Mouse (Mus musculus) limb, embryonic 11.5 days (tissue): ENCODE results near the gene Ptprg. TPM values are rescaled to one million over a fixed set of nuclear protein-coding genes. Genes with fewer than 3 reads are reported as not detected.

ENCODE experiments used
- ATAC-seq: fragments of 200-750 bp; cut with Nextera tagmentation; 2 replicates; pipeline ENCODE4 v1.8.0; 2017; ENCODE audit warnings: low read depth; ENCODE audit not compliant: insufficient number of reproducible peaks, low FRiP score, low TSS enrichment
- DNase-seq: peaks from one replicate; pipeline ENCODE4 v3.0.0-alpha.2; 2015; ENCODE audit warnings: low spot score
- H3K27ac ChIP-seq: fragments of 300-500 bp; sonication (generic); replicated peaks from 2 replicates; pipeline ENCODE4 v1.5.1; 2014; ENCODE audit warnings: low read depth, mild to moderate bottlenecking, low read length
- H3K27me3 ChIP-seq: fragments of 300-500 bp; sonication (generic); 2 replicates; pipeline ENCODE4 v1.6.1; 2014; ENCODE audit warnings: mild to moderate bottlenecking, low read length, mixed read lengths; ENCODE audit not compliant: control insufficient read depth, insufficient read depth
- H3K36me3 ChIP-seq: fragments of 300-500 bp; sonication (generic); 2 replicates; pipeline ENCODE4 v1.6.1; 2014; ENCODE audit warnings: mild to moderate bottlenecking, low read length, moderate library complexity, mixed read lengths; ENCODE audit not compliant: control insufficient read depth, insufficient read depth
- H3K4me1 ChIP-seq: fragments of 300-500 bp; sonication (generic); 2 replicates; pipeline ENCODE4 v1.6.1; 2014; ENCODE audit warnings: low read length, mixed read lengths; ENCODE audit not compliant: control insufficient read depth, insufficient read depth
- H3K4me2 ChIP-seq: fragments of 300-500 bp; sonication (generic); 2 replicates; pipeline ENCODE4 v1.6.1; 2014; ENCODE audit warnings: low read depth, mild to moderate bottlenecking, moderate library complexity; ENCODE audit not compliant: severe bottlenecking
- H3K4me3 ChIP-seq: fragments of 300-500 bp; sonication (generic); 2 replicates; pipeline ENCODE4 v1.5.1; 2014; ENCODE audit warnings: low read depth, low read length
- H3K9ac ChIP-seq: fragments of 300-500 bp; sonication (generic); 2 replicates; pipeline ENCODE4 v1.6.1; 2014; ENCODE audit warnings: mild to moderate bottlenecking, low read length
- H3K9me3 ChIP-seq: fragments of 300-500 bp; sonication (generic); 2 replicates; pipeline ENCODE4 v1.6.1; 2016; ENCODE audit warnings: low read length; ENCODE audit not compliant: control insufficient read depth
- WGBS: fragments of 180-500 bp; shearing (Covaris S2); extraction: QIAGEN DNeasy Blood & Tissue Kit; methylation state at CpG from one replicate; pipeline ENCODE4 v1.1.7; 2014; 5-methylcytosine and 5-hydroxymethylcytosine counted together
- polyA plus RNA-seq: library from polyadenylated mRNA; unstranded; fragments of >200 nt; fragmentation: Nextera tagmentation; extraction: Ambion mirVana; gene quantifications from 2 replicates; pipeline ENCODE4 v1.2.1, GENCODE M21; 2014

Ptprg gene
- polyA plus RNA-seq, 1 experiment from 2014 or later = 33.8 TPM

DNA sequence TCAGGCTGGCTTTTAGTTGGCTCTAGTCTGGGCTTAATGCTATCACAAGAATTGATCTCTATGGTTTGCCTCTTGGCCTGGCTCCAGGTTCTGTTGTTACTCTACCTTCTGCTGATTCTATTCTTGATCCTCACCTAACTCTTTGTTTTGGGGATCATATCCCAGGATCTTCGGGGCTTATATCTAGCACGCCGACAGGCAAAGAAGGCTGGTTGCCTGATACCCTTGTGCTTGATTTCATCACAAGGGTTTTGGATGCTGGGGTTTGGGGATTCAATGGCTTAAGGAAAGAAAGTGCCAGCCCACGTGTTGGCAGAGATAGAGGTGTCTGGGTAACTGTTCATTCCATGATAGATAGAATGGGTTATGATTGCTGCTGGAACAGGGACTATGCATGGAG lies 164.9 kb downstream of the Ptprg start:
- no peaks in the 10 kb centered on the region for H3K4me1 ChIP-seq
- no peaks in the 10 kb centered on the region for H3K27me3 ChIP-seq
- no peak overlapping the region for H3K9ac ChIP-seq
- H3K4me2 ChIP-seq = no peak overlapping the region
- ATAC-seq (no peak), DNase-seq (no peak)
- H3K9me3 ChIP-seq = no peaks in the 10 kb centered on the region
- no peaks in the 10 kb centered on the region for H3K36me3 ChIP-seq
- WGBS = 89% methylated on average over 4 of the region's 4 CpGs
- no peak overlapping the region for H3K4me3 ChIP-seq
- H3K27ac ChIP-seq = no peak overlapping the region

DNA sequence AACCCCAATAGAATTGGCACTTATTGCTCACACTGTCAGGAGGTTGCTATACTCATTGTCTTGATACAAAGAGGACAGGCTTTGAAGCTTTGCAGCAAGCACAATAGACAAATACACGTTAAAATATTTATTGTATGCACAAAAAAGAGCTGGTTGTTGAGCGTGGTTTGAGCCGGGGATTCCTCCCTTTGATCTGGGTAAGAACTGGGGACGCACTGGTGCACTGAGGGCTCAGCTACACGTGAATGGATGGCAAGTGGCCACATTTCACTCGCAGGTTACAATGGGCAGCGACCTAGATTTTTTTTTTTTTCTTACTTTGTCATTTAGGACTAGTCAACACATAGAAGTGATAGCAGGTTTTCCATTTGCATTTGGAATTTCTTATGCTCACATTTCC lies 165.9 kb downstream of the Ptprg start:
- Histone ChIP-seq H3K4me3 (no peak overlapping the region), H3K27ac (no peak overlapping the region), H3K27me3 (no peaks in the 10 kb centered on the region), H3K9me3 (no peaks in the 10 kb centered on the region), H3K4me1 (no peaks in the 10 kb centered on the region), H3K9ac (no peak overlapping the region), H3K4me2 (no peak overlapping the region), H3K36me3 (no peaks in the 10 kb centered on the region)
- ATAC-seq = no peak
- no peak for DNase-seq
- WGBS = 71% methylated on average over 7 of the region's 7 CpGs

GRCm38 (mm10) chr14:11722101-11722500 lies 168.8 kb downstream of the Ptprg start:
- Histone ChIP-seq H3K9ac (no peak overlapping the region), H3K4me3 (no peak overlapping the region), H3K27me3 (no peaks in the 10 kb centered on the region), H3K9me3 (no peaks in the 10 kb centered on the region), H3K36me3 (no peaks in the 10 kb centered on the region), H3K4me1 (no peaks in the 10 kb centered on the region), H3K27ac (no peak overlapping the region), H3K4me2 (no peak overlapping the region)
- DNase-seq (no peak), ATAC-seq (no peak)
- WGBS = 77% methylated on average over 5 of the region's 5 CpGs

GRCm38 (mm10) chr14:11723876-11724275 lies 170.5 kb downstream of the Ptprg start:
- no peak overlapping the region for H3K9ac ChIP-seq
- DNase-seq (no peak), ATAC-seq (no peak)
- WGBS = 93% methylated on average over 7 of the region's 7 CpGs
- H3K4me2 ChIP-seq = no peak overlapping the region
- no peaks in the 10 kb centered on the region for H3K9me3 ChIP-seq
- no peaks in the 10 kb centered on the region for H3K36me3 ChIP-seq
- no peak overlapping the region for H3K27ac ChIP-seq
- no peaks in the 10 kb centered on the region for H3K27me3 ChIP-seq
- H3K4me1 ChIP-seq = no peaks in the 10 kb centered on the region
- no peak overlapping the region for H3K4me3 ChIP-seq

DNA sequence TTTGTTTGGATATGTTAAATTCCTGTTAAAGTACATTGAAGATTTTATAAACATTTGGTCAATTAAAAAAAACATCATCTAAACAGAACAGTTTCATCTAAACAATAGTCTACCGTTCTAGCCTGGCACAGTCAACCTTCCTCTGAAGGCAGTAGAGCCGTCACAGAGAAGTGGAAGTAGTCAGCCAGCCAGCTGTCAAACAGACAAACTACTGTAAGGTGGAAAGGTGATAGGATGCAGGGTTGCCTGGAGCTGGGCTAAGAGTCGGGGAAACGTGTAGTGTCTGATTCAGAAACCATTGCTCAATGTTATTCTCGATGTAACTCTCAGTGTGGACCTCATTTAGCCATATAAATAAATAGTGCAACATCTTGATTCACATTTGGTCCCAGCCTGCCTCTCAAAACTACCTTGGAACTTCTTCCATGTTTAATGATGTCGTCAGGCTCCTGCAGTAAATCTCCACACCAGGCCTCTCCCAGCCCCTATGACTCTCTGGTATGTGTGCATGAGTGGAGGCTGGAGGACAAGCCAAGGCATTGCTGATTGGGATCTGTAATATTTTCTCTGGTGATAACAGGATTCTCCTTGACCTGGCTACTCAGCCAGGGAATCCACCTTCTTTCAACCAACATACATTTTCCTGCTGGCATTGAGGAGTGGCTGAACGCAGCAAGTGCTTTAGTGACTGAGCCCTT lies 178.0 kb downstream of the Ptprg start:
- H3K9ac ChIP-seq = no peak overlapping the region
- no peak for DNase-seq
- WGBS = 34% methylated on average over 7 of the region's 7 CpGs

GRCm38 (mm10) chr14:11732376-11732775 lies 179.0 kb downstream of the Ptprg start:
- no peak for ATAC-seq
- H3K4me3 ChIP-seq = no peak overlapping the region
- H3K36me3 ChIP-seq = no peaks in the 10 kb centered on the region
- no peak overlapping the region for H3K9ac ChIP-seq
- DNase-seq = no peak
- no peak overlapping the region for H3K27ac ChIP-seq
- no peaks in the 10 kb centered on the region for H3K27me3 ChIP-seq
- H3K4me2 ChIP-seq = no peak overlapping the region
- H3K9me3 ChIP-seq = no peaks in the 10 kb centered on the region
- H3K4me1 ChIP-seq = peaks cover 8% of the 10 kb centered on the region

More for the DNA sequence above, 178.0 kb downstream of the Ptprg start:
- Histone ChIP-seq H3K36me3 (no peaks in the 10 kb centered on the region), H3K27me3 (no peaks in the 10 kb centered on the region), H3K9me3 (no peaks in the 10 kb centered on the region), H3K4me1 (peaks cover 8% of the 10 kb centered on the region), H3K4me3 (no peak overlapping the region), H3K27ac (no peak overlapping the region), H3K4me2 (no peak overlapping the region)
- no peak for ATAC-seq

DNA sequence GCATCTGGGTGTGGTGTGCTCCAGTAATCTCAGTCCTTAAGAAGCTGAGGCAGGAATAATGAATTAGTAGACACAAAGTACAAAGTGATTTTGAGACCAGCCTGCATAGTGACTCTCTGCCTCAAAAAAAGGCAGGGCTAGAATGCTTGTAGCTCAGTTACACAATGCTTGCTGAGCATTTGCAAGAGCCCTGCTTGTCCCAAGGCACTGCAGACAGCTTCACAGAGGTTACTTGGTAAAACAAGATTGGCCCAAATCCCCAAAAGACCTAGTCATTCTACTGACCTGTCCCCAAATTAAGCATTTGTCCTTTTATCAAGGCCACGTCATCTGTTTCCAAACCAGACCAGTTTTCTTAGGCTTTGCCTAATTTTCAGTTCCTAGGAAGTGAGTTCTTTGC lies 190.4 kb downstream of the Ptprg start:
- H3K9me3 ChIP-seq = no peaks in the 10 kb centered on the region
- ATAC-seq = no peak
- no peak for DNase-seq
- H3K36me3 ChIP-seq = no peaks in the 10 kb centered on the region
- no peaks in the 10 kb centered on the region for H3K27me3 ChIP-seq
- no peak overlapping the region for H3K9ac ChIP-seq
- H3K27ac ChIP-seq = no peak overlapping the region
- H3K4me1 ChIP-seq = no peaks in the 10 kb centered on the region
- 86% methylated on average over 1 of the region's 1 CpGs for WGBS
- H3K4me3 ChIP-seq = no peak overlapping the region
- H3K4me2 ChIP-seq = no peak overlapping the region

GRCm38 (mm10) chr14:11752678-11753077 lies 199.3 kb downstream of the Ptprg start:
- Histone ChIP-seq H3K4me1 (0 out of 2 replicates have a peak, but pooled peaks cover 3% of the 10 kb centered on the region), H3K27me3 (no peaks in the 10 kb centered on the region), H3K9me3 (no peaks in the 10 kb centered on the region), H3K36me3 (no peaks in the 10 kb centered on the region), H3K4me2 (no peak overlapping the region), H3K9ac (no peak overlapping the region), H3K4me3 (no peak overlapping the region), H3K27ac (no peak overlapping the region)
- no peak for ATAC-seq
- DNase-seq = no peak
- WGBS = 71% methylated on average over 8 of the region's 8 CpGs

DNA sequence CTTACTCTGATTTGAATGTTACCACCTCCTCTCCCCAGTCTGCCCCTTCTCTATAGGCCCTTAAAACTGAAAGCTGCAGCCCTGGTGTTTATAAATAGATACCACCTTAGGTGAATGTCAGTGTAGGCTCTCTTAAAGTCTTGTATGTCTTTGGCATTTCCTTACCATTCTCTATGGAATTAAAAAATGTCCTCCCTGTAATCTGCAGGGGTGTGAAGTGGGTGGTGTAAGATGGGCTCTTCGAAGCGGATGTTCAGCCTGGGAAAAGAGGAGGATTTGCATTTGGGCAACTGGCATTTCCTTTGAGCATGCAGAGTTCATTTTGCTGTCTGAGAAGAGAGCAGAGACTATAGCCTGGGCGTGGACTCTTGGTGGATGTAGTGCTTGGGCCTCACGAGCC lies 201.3 kb downstream of the Ptprg start:
- Histone ChIP-seq H3K27me3 (no peaks in the 10 kb centered on the region), H3K9me3 (no peaks in the 10 kb centered on the region), H3K9ac (no peak overlapping the region), H3K4me2 (no peak overlapping the region), H3K4me3 (no peak overlapping the region), H3K27ac (no peak overlapping the region), H3K36me3 (no peaks in the 10 kb centered on the region), H3K4me1 (0 out of 2 replicates have a peak, but pooled peaks cover 3% of the 10 kb centered on the region)
- ATAC-seq (no peak), DNase-seq (no peak)
- 82% methylated on average over 4 of the region's 4 CpGs for WGBS
